Mouse (Mus musculus): ENCODE data around the gene Jun. TPM values are rescaled to one million over a fixed set of nuclear protein-coding genes. Genes with fewer than 3 reads are reported as not detected.

Gene Jun
- total RNA-seq, 1 experiment, result 16.6 TPM

GRCm38 (mm10) chr4:95023350-95023953 lies 28.6 kb downstream of the Jun start:
- Histone ChIP-seq H3K36me3 (ENCODE audit: control insufficient read depth, insufficient read depth, low read length, poor library complexity, severe bottlenecking) (no peaks in the 10 kb centered on the region), H3K27ac (ENCODE audit: insufficient read depth, low read depth, low read length, poor library complexity, severe bottlenecking) (no peak overlapping the region), H3K4me1 (ENCODE audit: control insufficient read depth in 2 of 2, insufficient read depth in 2 of 2, low read length in 2 of 2, poor library complexity in 1 of 2) (no peaks in the 10 kb centered on the region), H3K4me3 (ENCODE audit: insufficient read depth in 1 of 2, low read depth in 1 of 2, low read length in 2 of 2, poor library complexity in 1 of 2, severe bottlenecking in 1 of 2) (no peak overlapping the region), H3K9me3 (ENCODE audit: control insufficient read depth, insufficient read depth, low read depth, low read length) (no peaks in the 10 kb centered on the region), H3K9ac (ENCODE audit: insufficient read depth, low read depth, low read length, poor library complexity, severe bottlenecking) (no peak overlapping the region)
- in situ Hi-C loops (cut with MboI; ENCODE audit: low sequenced_read_pairs in 2 of 2, unreplicated experiment in 2 of 2), result loop anchor here (25.0 kb wide), 2 partner anchors 864 to 889 kb away; no protein-coding TSS in a partner anchor
- no peak for DNase-seq (ENCODE audit: low read depth, low spot score)
- TF ChIP-seq CHD2 (IDR thresholded peaks at IDR 0.05; ENCODE audit: low read depth, low read length) (no peak), HCFC1 (IDR thresholded peaks at IDR 0.05; ENCODE audit: borderline replicate concordance, insufficient read depth, low read length) (no peak), MAFK (IDR thresholded peaks at IDR 0.05; ENCODE audit: insufficient read depth, low read depth, low read length) (no peak), ZNF384 (IDR thresholded peaks at IDR 0.05; ENCODE audit: low read depth, low read length) (no peak), ZC3H11A (IDR thresholded peaks at IDR 0.05; ENCODE audit: borderline replicate concordance, low read depth, low read length) (no peak)

DNA sequence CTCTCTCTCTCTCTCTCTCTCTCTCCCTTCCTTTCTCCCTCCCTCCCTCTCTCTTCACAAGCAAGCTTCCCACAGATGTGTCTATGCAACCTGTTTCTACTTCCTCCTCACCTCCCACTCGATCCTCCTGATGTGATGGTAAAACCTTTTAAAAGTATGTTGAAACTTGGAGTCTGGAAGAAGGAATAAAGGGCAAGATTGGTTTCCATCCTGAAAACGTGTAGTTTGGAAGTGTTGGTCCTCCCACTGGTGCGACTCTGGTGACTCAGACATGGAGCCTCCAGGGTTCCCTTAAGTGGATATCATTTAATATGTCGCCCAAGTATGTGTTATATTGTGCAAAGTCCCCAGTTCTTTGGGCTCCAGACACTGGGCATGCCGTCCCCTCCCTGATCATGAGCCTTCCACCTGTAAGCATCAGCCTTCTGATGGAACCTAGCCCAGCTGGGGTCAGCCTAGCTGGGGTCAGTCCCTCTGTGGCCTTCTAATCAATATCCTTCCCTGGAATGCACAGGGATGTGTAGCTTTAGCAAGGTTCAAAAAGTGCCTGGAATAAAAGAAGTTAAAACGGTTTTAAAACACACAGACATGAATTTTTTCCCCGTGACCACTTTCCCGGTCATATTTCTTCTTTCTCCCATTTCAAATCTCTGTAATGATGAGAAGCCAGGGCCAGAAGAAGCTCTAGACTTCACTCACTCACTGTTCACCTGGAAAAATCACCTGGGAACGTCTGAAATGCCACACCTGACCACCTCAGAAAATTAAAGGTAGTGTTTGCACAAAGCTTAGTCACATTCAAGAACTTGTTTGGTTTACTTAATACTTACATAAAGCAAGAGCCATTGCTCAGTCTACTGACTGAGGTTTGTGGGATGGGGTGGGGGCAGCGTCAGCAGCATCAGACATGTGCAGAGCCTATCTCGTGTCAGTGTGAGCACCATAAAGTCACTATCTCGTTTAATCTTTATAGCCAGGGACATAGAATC lies 30.1 kb downstream of the Jun start:
- DNase-seq (ENCODE audit: low read depth, low spot score), result no peak
- Histone ChIP-seq H3K4me1 (ENCODE audit: control insufficient read depth in 2 of 2, insufficient read depth in 2 of 2, low read length in 2 of 2, poor library complexity in 1 of 2) (no peaks in the 10 kb centered on the region), H3K9ac (ENCODE audit: insufficient read depth, low read depth, low read length, poor library complexity, severe bottlenecking) (no peak overlapping the region), H3K9me3 (ENCODE audit: control insufficient read depth, insufficient read depth, low read depth, low read length) (no peaks in the 10 kb centered on the region), H3K27ac (ENCODE audit: insufficient read depth, low read depth, low read length, poor library complexity, severe bottlenecking) (no peak overlapping the region), H3K4me3 (ENCODE audit: insufficient read depth in 1 of 2, low read depth in 1 of 2, low read length in 2 of 2, poor library complexity in 1 of 2, severe bottlenecking in 1 of 2) (no peak overlapping the region), H3K36me3 (ENCODE audit: control insufficient read depth, insufficient read depth, low read length, poor library complexity, severe bottlenecking) (no peaks in the 10 kb centered on the region)
- in situ Hi-C loops (cut with MboI; ENCODE audit: low sequenced_read_pairs in 2 of 2, unreplicated experiment in 2 of 2), result loop anchor here (25.0 kb wide), 2 partner anchors 865 to 890 kb away; no protein-coding TSS in a partner anchor
- TF ChIP-seq ZNF384 (IDR thresholded peaks at IDR 0.05; ENCODE audit: low read depth, low read length), result no peak

DNA sequence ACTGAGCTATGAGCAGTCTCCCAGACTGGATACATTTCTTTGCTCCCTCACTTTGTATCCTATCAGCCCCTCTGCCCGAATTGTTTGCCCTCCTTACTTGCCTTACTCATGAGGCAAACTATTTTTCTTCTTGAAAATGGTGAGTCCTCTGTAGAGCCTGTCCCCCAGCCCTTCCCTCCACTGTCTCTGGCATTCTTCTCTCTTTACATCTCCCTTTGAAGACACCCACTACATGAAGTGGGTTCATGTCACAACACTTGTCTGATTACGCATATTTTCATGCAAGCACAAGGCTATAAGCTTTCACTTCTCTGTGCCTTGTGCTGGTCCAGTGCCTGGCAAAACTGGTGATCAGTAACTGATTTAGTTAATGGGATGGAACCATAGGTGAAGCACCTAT lies 31.8 kb downstream of the Jun start:
- TF ChIP-seq CHD2 (IDR thresholded peaks at IDR 0.05; ENCODE audit: low read depth, low read length) (no peak), ZC3H11A (IDR thresholded peaks at IDR 0.05; ENCODE audit: borderline replicate concordance, low read depth, low read length) (no peak), HCFC1 (IDR thresholded peaks at IDR 0.05; ENCODE audit: borderline replicate concordance, insufficient read depth, low read length) (no peak)
- Histone ChIP-seq H3K36me3 (ENCODE audit: control insufficient read depth, insufficient read depth, low read length, poor library complexity, severe bottlenecking) (no peaks in the 10 kb centered on the region), H3K4me1 (ENCODE audit: control insufficient read depth in 2 of 2, insufficient read depth in 2 of 2, low read length in 2 of 2, poor library complexity in 1 of 2) (no peaks in the 10 kb centered on the region), H3K27ac (ENCODE audit: insufficient read depth, low read depth, low read length, poor library complexity, severe bottlenecking) (no peak overlapping the region), H3K4me3 (ENCODE audit: insufficient read depth in 1 of 2, low read depth in 1 of 2, low read length in 2 of 2, poor library complexity in 1 of 2, severe bottlenecking in 1 of 2) (no peak overlapping the region), H3K9me3 (ENCODE audit: control insufficient read depth, insufficient read depth, low read depth, low read length) (no peaks in the 10 kb centered on the region), H3K9ac (ENCODE audit: insufficient read depth, low read depth, low read length, poor library complexity, severe bottlenecking) (no peak overlapping the region)
- in situ Hi-C loops (cut with MboI; ENCODE audit: low sequenced_read_pairs in 2 of 2, unreplicated experiment in 2 of 2), result loop anchor here (25.0 kb wide), 2 partner anchors 867 to 892 kb away; no protein-coding TSS in a partner anchor
- DNase-seq (ENCODE audit: low read depth, low spot score), result no peak

DNA sequence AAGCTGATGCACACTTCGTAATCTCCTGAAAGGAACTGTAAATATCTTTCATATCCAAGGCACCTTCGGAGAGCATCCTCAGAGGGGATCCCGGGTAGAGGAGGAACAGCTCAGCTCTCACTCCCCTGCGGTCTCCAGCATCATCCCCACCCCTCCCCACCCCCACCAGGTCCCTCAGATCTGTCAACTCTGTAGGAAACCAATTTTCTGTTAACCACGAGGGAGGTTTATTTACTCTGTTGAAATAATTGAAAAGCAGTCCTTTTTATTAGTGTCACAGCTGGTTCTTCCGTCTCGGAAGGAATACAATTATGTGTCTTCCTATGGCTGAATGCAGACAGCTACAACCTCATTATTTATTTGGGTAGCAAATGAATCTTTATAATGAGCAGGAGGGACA lies 33.8 kb downstream of the Jun start:
- Histone ChIP-seq H3K4me1 (ENCODE audit: control insufficient read depth in 2 of 2, insufficient read depth in 2 of 2, low read length in 2 of 2, poor library complexity in 1 of 2) (no peaks in the 10 kb centered on the region), H3K4me3 (ENCODE audit: insufficient read depth in 1 of 2, low read depth in 1 of 2, low read length in 2 of 2, poor library complexity in 1 of 2, severe bottlenecking in 1 of 2) (no peak overlapping the region), H3K9me3 (ENCODE audit: control insufficient read depth, insufficient read depth, low read depth, low read length) (no peaks in the 10 kb centered on the region), H3K27ac (ENCODE audit: insufficient read depth, low read depth, low read length, poor library complexity, severe bottlenecking) (no peak overlapping the region), H3K36me3 (ENCODE audit: control insufficient read depth, insufficient read depth, low read length, poor library complexity, severe bottlenecking) (no peaks in the 10 kb centered on the region), H3K9ac (ENCODE audit: insufficient read depth, low read depth, low read length, poor library complexity, severe bottlenecking) (no peak overlapping the region)
- DNase-seq (ENCODE audit: low read depth, low spot score), result no peak
- TF ChIP-seq HCFC1 (IDR thresholded peaks at IDR 0.05; ENCODE audit: borderline replicate concordance, insufficient read depth, low read length) (no peak), MAFK (IDR thresholded peaks at IDR 0.05; ENCODE audit: insufficient read depth, low read depth, low read length) (no peak), ZNF384 (IDR thresholded peaks at IDR 0.05; ENCODE audit: low read depth, low read length) (no peak), CHD2 (IDR thresholded peaks at IDR 0.05; ENCODE audit: low read depth, low read length) (no peak), ZC3H11A (IDR thresholded peaks at IDR 0.05; ENCODE audit: borderline replicate concordance, low read depth, low read length) (no peak)
- in situ Hi-C loops (cut with MboI; ENCODE audit: low sequenced_read_pairs in 2 of 2, unreplicated experiment in 2 of 2), result loop anchor here (25.0 kb wide), 2 partner anchors 869 to 894 kb away; no protein-coding TSS in a partner anchor

Data from ES-E14 (cell line).